Mouse (Mus musculus): ENCODE results near the gene Hnf4a. TPM values are rescaled to one million over a fixed set of nuclear protein-coding genes. Genes with fewer than 3 reads are reported as not detected.

The Hnf4a gene
- polyA plus RNA-seq, 1 experiment from 2014 or later: 0.20 TPM

Other genes with a start within 250 kb of the Hnf4a start
- gene Jph2, start 108.8 kb upstream of the Hnf4a start, polyA plus RNA-seq (2015; fragmentation: Nextera tagmentation; extraction: Ambion mirVana): 41.5 and 42.9 TPM in 2 replicates
- gene Oser1, start 82.1 kb upstream of the Hnf4a start, polyA plus RNA-seq (2015; fragmentation: Nextera tagmentation; extraction: Ambion mirVana): 54.5 and 57.3 TPM in 2 replicates
- 0.41 and 0.48 TPM in 2 replicates for gene Gdap1l1, start 68.3 kb upstream of the Hnf4a start, polyA plus RNA-seq (2015; fragmentation: Nextera tagmentation; extraction: Ambion mirVana)
- gene Fitm2, start 34.2 kb upstream of the Hnf4a start, polyA plus RNA-seq (2015; fragmentation: Nextera tagmentation; extraction: Ambion mirVana): 11.7 and 11.9 TPM in 2 replicates
- not detected in 2 replicates for gene R3hdml, start 14.5 kb upstream of the Hnf4a start, polyA plus RNA-seq (2015; fragmentation: Nextera tagmentation; extraction: Ambion mirVana)
- gene Ttpal, start 95.5 kb downstream of the Hnf4a start, polyA plus RNA-seq (2015; fragmentation: Nextera tagmentation; extraction: Ambion mirVana): 18.8 and 19.3 TPM in 2 replicates
- 50.1 and 51.8 TPM in 2 replicates for gene Serinc3, start 138.3 kb downstream of the Hnf4a start, polyA plus RNA-seq (2015; fragmentation: Nextera tagmentation; extraction: Ambion mirVana)
- gene Pkig, start 151.6 kb downstream of the Hnf4a start, polyA plus RNA-seq (2015; fragmentation: Nextera tagmentation; extraction: Ambion mirVana): 233 and 270 TPM in 2 replicates
- gene Ada, start 243.4 kb downstream of the Hnf4a start, polyA plus RNA-seq (2015; fragmentation: Nextera tagmentation; extraction: Ambion mirVana): 3.6 and 3.7 TPM in 2 replicates